27 mouse cellular contexts compared by ENCODE assay signal in the genomic region with DNA sequence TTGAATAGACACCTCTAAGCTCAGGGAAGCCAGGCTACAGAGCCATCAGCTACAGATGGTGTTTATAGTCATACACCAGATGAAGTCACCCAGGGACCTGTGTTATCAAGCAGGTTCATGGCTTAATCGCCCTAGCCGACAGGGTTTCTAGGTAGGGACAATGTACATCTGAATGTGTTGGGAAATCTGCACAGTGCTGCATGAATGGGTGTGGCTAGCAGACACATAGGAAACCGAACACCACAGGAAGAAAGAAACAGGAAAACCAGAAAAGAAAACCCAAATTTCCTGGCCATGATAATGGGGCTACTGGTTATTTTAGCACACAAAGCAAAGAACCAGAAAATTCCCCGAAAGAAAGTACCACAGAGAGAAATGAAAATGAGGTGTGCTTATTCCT. TPM values are rescaled to one million over a fixed set of nuclear protein-coding genes. Genes with fewer than 3 reads are reported as not detected.
DNase-seq lines count a peak whose midpoint lies in the region; ATAC-seq and TF ChIP-seq lines count a peak whose summit lies in the region.
"Had no signal": no experiment of that assay in that cellular context is flagged by ENCODE, and none has a peak within 500 bp of the region (broad histone marks: within the 10 kb centered on the region; RNA-seq: fewer than 3 reads in every experiment).

No protein-coding gene starts in this region.

- H3K4me2 ChIP-seq in heart, postnatal 0 days (ENCODE audit: low read depth, low read length) = no peak overlapping the region
- no peak overlapping the region; the same call in 1 of the 2 replicates for H3K4me2 ChIP-seq in intestine, postnatal 0 days (replicated peaks; ENCODE audit: low read depth)
- H3K4me2 ChIP-seq: hindbrain, embryonic 15.5 days; liver, embryonic 15.5 days had no signal

- TF ChIP-seq CTCF in heart, postnatal 0 days (IDR thresholded peaks at IDR 0.05; ENCODE audit: low read depth) = no peak
- TF ChIP-seq CTCF in intestine, postnatal 0 days (IDR thresholded peaks at IDR 0.05; ENCODE audit: low read depth) = no peak

- no peak for ATAC-seq in heart, postnatal 0 days (ENCODE audit: insufficient read depth, low read depth)
- peak; percentile 87 for ATAC-seq in intestine, postnatal 0 days

- TF ChIP-seq EP300 in heart, postnatal 0 days (IDR thresholded peaks at IDR 0.05; ENCODE audit: low read depth) = no peak

- intact Hi-C loops in heart, postnatal 10 days (cut with DNase I) = no loop called here
- intact Hi-C loops in gastrocnemius, postnatal 36 days (cut with DNase I) = no loop called here

- H3K9me3 ChIP-seq in heart, postnatal 0 days (replicated peaks; ENCODE audit: control insufficient read depth, low read length) = no peaks in the 10 kb centered on the region
- no peaks in the 10 kb centered on the region for H3K9me3 ChIP-seq in intestine, postnatal 0 days (ENCODE audit: control insufficient read depth)
- H3K9me3 ChIP-seq in limb, embryonic 10.5 days (replicated peaks) = no peaks in the 10 kb centered on the region
- H3K9me3 ChIP-seq: G1E; hindbrain, embryonic 15.5 days; liver, embryonic 15.5 days had no signal

- 35% methylated on average over 4 of the region's 4 CpGs for WGBS in heart, postnatal 0 days
- 46% methylated on average over 4 of the region's 4 CpGs for WGBS in intestine, postnatal 0 days
- 89% methylated on average over 4 of the region's 4 CpGs for WGBS in limb, embryonic 10.5 days

- DNase-seq in heart, postnatal 0 days (ENCODE audit: low spot score) = no peak
- DNase-seq in heart, postnatal 10 days = no peak
- peak; percentile 21 for DNase-seq in R1 (ENCODE audit: low read depth, low spot score)
- no peak for DNase-seq in limb, embryonic 10.5 days (ENCODE audit: low spot score)
- no peak for DNase-seq in gastrocnemius, postnatal 36 days
- no peak for DNase-seq in cerebellum, adult 8-10 months
- DNase-seq: cerebellum, adult 18-20 months; cerebellum, postnatal 36 days; heart, postnatal 4 days; kidney, adult 18-20 months; retina, postnatal 1 day; thymus, postnatal 36 days had no signal

- H3K4me3 ChIP-seq in heart, postnatal 0 days (ENCODE audit: low read depth, low read length) = no peak overlapping the region
- H3K4me3 ChIP-seq in intestine, postnatal 0 days (ENCODE audit: low read depth, low read length) = no peak overlapping the region
- no peak overlapping the region for H3K4me3 ChIP-seq in limb, embryonic 10.5 days
- H3K4me3 ChIP-seq: hindbrain, embryonic 15.5 days; liver, embryonic 15.5 days had no signal

- H3K36me3 ChIP-seq in heart, postnatal 0 days (replicated peaks; ENCODE audit: control insufficient read depth, insufficient read depth, low read length) = no peaks in the 10 kb centered on the region
- no peaks in the 10 kb centered on the region for H3K36me3 ChIP-seq in intestine, postnatal 0 days (ENCODE audit: control insufficient read depth, insufficient read depth)
- H3K36me3 ChIP-seq in limb, embryonic 10.5 days = no peaks in the 10 kb centered on the region
- H3K36me3 ChIP-seq: G1E; hindbrain, embryonic 15.5 days; liver, embryonic 15.5 days had no signal

- peak overlapping the region; percentile 25; the same call in 1 of the 2 replicates for H3K27ac ChIP-seq in heart, postnatal 0 days (ENCODE audit: low read depth)
- H3K27ac ChIP-seq in intestine, postnatal 0 days (ENCODE audit: low read depth, low read length) = no peak overlapping the region
- H3K27ac ChIP-seq in limb, embryonic 10.5 days = no peak overlapping the region
- H3K27ac ChIP-seq: hindbrain, embryonic 15.5 days; kidney, postnatal 0 days; liver, embryonic 15.5 days had no signal

- H3K4me1 ChIP-seq in heart, postnatal 0 days (ENCODE audit: control insufficient read depth, insufficient read depth) = no peaks in the 10 kb centered on the region
- H3K4me1 ChIP-seq in intestine, postnatal 0 days (replicated peaks; ENCODE audit: control insufficient read depth, insufficient read depth, low read length) = no peaks in the 10 kb centered on the region; the same call in 1 of the 2 replicates
- peaks cover 27% of the 10 kb centered on the region for H3K4me1 ChIP-seq in limb, embryonic 10.5 days
- H3K4me1 ChIP-seq: hindbrain, embryonic 15.5 days had no signal

- H3K27me3 ChIP-seq in heart, postnatal 0 days (ENCODE audit: control insufficient read depth, insufficient read depth, low read length) = no peaks in the 10 kb centered on the region
- no peaks in the 10 kb centered on the region for H3K27me3 ChIP-seq in intestine, postnatal 0 days (replicated peaks; ENCODE audit: control insufficient read depth, insufficient read depth, low read length)
- no peaks in the 10 kb centered on the region for H3K27me3 ChIP-seq in limb, embryonic 10.5 days (ENCODE audit: low read depth, poor library complexity, severe bottlenecking)
- H3K27me3 ChIP-seq: hindbrain, embryonic 15.5 days; liver, embryonic 15.5 days had no signal

- H3K9ac ChIP-seq in heart, postnatal 0 days (replicated peaks; ENCODE audit: low read depth, low read length) = no peak overlapping the region
- no peak overlapping the region for H3K9ac ChIP-seq in intestine, postnatal 0 days (ENCODE audit: low read depth, low read length)
- H3K9ac ChIP-seq: hindbrain, embryonic 15.5 days; liver, embryonic 15.5 days had no signal

RNA-seq across cellular contexts. Expression of gene Apobec4, which starts 29.4 kb away (rescaled TPM):
- total RNA-seq in heart, postnatal 0 days (2014; rRNA removed; ENCODE audit: low replicate concordance) = not detected in 2 replicates
- polyA plus RNA-seq in heart, postnatal 0 days (2015; fragmentation: Nextera tagmentation; extraction: Ambion mirVana) = not detected in 2 replicates
- not detected for total RNA-seq in heart, postnatal 10 days (2021)
- polyA plus RNA-seq in intestine, postnatal 0 days (2015; fragmentation: Nextera tagmentation; extraction: Ambion mirVana) = not detected in 2 replicates
- polyA plus RNA-seq in limb, embryonic 10.5 days (2016; fragmentation: Nextera tagmentation; extraction: Ambion mirVana) = not detected in 2 replicates
- not detected for total RNA-seq in gastrocnemius, postnatal 36 days (2021)
- total RNA-seq: adrenal gland, adult 18-20 months; adrenal gland, postnatal 4 days; gastrocnemius, adult 8-10 months; heart, postnatal 4 days; layer of hippocampus, postnatal 25 days; left cerebral cortex, postnatal 14 days; midbrain, postnatal 0 days had no signal
- polyA plus RNA-seq: C2C12; forebrain, embryonic 11.5 days; frontal cortex, adult 2 months; G1E; hindbrain, embryonic 15.5 days; kidney, postnatal 0 days; limb, embryonic 14.5 days; liver, embryonic 15.5 days; midbrain, postnatal 0 days had no signal

RNA-seq across cellular contexts. Expression of gene Rgl1, which starts 45.2 kb away (rescaled TPM):
- 38.9 and 48.1 TPM in 2 replicates for total RNA-seq in heart, postnatal 0 days (2014; rRNA removed; ENCODE audit: low replicate concordance)
- 36.7 and 41.6 TPM in 2 replicates for polyA plus RNA-seq in heart, postnatal 0 days (2015; fragmentation: Nextera tagmentation; extraction: Ambion mirVana)
- total RNA-seq in heart, postnatal 10 days (2021) = 10 to 100 TPM; 59.3 to 72.0 TPM
- polyA plus RNA-seq in intestine, postnatal 0 days (2015; fragmentation: Nextera tagmentation; extraction: Ambion mirVana) = 39.4 and 43.5 TPM in 2 replicates
- 38.7 and 44.0 TPM in 2 replicates for polyA plus RNA-seq in limb, embryonic 10.5 days (2016; fragmentation: Nextera tagmentation; extraction: Ambion mirVana)
- total RNA-seq in gastrocnemius, postnatal 36 days (2021) = 10 to 100 TPM; 10.8 to 10.9 TPM

RNA-seq across cellular contexts. Expression of gene Arpc5, which starts 45.4 kb away (rescaled TPM):
- total RNA-seq in heart, postnatal 0 days (2014; rRNA removed; ENCODE audit: low replicate concordance) = 94.3 and 95.1 TPM in 2 replicates
- 136 and 152 TPM in 2 replicates for polyA plus RNA-seq in heart, postnatal 0 days (2015; fragmentation: Nextera tagmentation; extraction: Ambion mirVana)
- 10 to 100 TPM; 81.2 to 86.1 TPM for total RNA-seq in heart, postnatal 10 days (2021)
- polyA plus RNA-seq in intestine, postnatal 0 days (2015; fragmentation: Nextera tagmentation; extraction: Ambion mirVana) = 460 and 468 TPM in 2 replicates
- polyA plus RNA-seq in limb, embryonic 10.5 days (2016; fragmentation: Nextera tagmentation; extraction: Ambion mirVana) = 157 and 165 TPM in 2 replicates
- total RNA-seq in gastrocnemius, postnatal 36 days (2021) = 10 to 100 TPM; 11.9 to 12.5 TPM
